Mouse (Mus musculus): ENCODE measurements around the gene Trpc4. TPM values are rescaled to one million over a fixed set of nuclear protein-coding genes. Genes with fewer than 3 reads are reported as not detected.

Trpc4 gene
- total RNA-seq, 2 experiments from 2014 or later: not detected

GRCm38 (mm10) chr3:54246416-54246815 lies 90.6 kb downstream of the Trpc4 start:
- no peak for ATAC-seq (replicated peaks; ENCODE audit: low FRiP score, low TSS enrichment, poor library complexity, severe bottlenecking)

- ATAC-seq (replicated peaks; ENCODE audit: low FRiP score, low TSS enrichment, poor library complexity, severe bottlenecking): no peak
These were observed 93.5 kb downstream of the Trpc4 start for GRCm38 (mm10) chr3:54249311-54249710.

DNA sequence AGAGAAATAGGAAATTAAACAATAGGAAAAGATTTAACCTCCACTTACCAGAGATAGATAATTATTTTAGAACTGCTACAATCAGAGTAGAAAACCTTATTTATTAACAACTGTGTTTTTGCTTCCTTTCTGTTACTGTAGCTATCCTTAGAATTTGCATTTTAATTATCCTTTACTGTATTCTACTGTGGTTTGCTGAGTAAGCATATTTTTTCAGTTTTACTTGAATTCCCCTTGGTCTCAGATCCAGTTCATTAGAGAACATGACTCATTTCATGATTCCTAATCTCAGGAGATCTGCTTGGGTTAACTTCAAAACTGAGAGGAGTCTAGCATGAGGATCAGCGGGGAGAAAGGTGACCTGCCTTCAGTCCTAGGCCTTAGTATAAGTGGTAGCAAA lies 111.1 kb downstream of the Trpc4 start:
- no peak for ATAC-seq (replicated peaks; ENCODE audit: low FRiP score, low TSS enrichment, poor library complexity, severe bottlenecking)

- no peak for ATAC-seq (replicated peaks; ENCODE audit: low FRiP score, low TSS enrichment, poor library complexity, severe bottlenecking)
These were observed 113.3 kb downstream of the Trpc4 start for GRCm38 (mm10) chr3:54269180-54269579.

DNA sequence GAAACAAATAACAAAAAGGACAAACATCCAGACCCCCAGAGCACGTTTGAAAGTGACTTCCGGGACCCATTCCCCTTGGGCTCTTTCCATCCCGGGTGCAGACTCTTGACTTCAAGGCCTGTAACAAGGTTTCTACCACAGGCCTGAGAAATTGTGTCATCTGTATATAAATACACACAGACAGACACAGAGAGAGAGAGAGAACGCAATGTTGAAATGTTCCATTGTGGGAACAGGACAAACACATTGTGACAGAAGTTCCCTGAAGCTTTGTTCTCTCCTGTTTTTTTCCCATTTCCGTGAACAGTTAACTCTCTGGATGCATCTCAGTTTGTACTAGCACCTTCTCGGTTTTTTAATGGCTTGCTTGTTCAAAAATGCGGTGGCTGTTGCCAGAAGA lies 118.8 kb downstream of the Trpc4 start:
- no peak for ATAC-seq (replicated peaks; ENCODE audit: low FRiP score, low TSS enrichment, poor library complexity, severe bottlenecking)

DNA sequence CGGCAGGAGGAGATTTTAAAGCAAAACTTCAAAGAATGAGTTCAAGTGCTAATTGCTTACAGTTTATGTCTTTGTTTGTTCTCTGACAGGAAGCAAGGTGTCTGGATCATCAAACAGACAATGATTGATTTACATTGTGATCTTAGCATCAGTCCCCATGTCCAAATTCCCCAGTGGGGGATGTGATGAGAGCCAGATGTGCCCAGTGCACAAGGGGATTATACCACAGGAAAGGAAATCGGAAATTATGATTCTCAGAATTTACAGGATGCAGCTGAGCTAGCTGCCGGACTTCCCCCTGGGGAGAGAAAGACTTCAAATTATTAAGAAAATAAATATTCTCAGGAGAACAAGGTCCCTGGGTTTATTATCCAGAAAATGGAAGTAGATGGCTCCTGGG lies 133.9 kb downstream of the Trpc4 start:
- ATAC-seq (replicated peaks; ENCODE audit: low FRiP score, low TSS enrichment, poor library complexity, severe bottlenecking): no peak

GRCm38 (mm10) chr3:54310604-54311003 lies 154.8 kb downstream of the Trpc4 start:
- no peak for ATAC-seq (replicated peaks; ENCODE audit: low FRiP score, low TSS enrichment, poor library complexity, severe bottlenecking)

DNA sequence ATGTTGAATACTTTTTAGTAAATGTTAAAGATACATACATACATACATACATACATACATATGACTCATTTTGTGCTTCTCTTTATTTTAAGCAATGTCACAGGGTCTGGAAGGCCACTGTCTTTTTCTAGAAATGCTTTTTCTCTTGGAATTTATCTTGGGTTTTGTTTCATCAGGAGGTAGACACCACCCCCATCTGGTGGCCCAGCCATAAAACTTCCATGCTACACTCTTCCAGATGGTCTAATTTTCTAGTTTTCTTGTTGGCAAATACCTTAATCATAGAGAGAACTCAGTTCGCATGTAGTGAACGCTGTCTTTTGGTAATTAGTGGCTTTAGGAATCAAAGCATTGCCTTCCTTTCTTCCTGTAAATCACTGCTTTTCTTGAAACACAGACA lies 158.2 kb downstream of the Trpc4 start:
- ATAC-seq (replicated peaks; ENCODE audit: low FRiP score, low TSS enrichment, poor library complexity, severe bottlenecking): no peak

DNA sequence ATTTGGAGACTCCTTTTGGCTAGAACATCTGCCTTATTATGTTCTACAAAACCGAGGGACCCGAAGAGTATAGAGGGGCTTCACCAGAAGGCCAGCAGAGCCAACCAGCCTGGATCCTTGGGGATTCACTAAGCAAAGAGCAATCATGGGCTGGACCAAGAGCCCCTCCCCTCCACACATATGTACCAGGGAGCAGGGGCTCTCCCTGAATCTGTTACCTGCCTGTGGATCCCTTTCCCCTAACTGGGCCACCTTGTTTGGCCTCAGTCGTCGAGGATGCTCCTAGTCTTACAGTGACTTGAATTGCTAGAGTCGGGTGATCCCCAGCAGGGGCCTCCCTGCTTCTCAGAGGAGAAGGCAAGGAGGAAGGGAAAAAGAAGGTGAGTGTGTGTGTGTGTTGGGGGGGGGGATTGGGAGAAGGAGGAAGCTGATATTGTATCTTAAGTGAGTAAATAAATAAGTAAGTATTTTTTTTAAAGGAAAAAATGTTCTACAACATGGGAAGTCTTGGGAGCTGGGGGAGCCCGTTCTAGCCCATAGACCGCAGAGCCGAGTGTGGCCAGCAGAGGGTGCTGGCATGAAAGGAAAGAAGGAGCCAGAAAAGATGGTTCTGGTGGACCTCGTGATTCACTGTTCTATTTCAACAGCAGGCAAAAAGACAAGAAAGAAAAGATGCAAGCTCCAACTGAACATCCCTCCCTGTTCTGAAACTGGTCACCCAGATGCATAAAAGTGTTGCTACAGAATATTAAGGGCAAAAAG lies 197.2 kb downstream of the Trpc4 start:
- ATAC-seq (replicated peaks; ENCODE audit: low FRiP score, low TSS enrichment, poor library complexity, severe bottlenecking): peak; percentile 78; the same call in 1 of the 2 replicates

GRCm38 (mm10) chr3:54357561-54357960 lies 201.7 kb downstream of the Trpc4 start:
- ATAC-seq (replicated peaks; ENCODE audit: low FRiP score, low TSS enrichment, poor library complexity, severe bottlenecking): no peak

DNA sequence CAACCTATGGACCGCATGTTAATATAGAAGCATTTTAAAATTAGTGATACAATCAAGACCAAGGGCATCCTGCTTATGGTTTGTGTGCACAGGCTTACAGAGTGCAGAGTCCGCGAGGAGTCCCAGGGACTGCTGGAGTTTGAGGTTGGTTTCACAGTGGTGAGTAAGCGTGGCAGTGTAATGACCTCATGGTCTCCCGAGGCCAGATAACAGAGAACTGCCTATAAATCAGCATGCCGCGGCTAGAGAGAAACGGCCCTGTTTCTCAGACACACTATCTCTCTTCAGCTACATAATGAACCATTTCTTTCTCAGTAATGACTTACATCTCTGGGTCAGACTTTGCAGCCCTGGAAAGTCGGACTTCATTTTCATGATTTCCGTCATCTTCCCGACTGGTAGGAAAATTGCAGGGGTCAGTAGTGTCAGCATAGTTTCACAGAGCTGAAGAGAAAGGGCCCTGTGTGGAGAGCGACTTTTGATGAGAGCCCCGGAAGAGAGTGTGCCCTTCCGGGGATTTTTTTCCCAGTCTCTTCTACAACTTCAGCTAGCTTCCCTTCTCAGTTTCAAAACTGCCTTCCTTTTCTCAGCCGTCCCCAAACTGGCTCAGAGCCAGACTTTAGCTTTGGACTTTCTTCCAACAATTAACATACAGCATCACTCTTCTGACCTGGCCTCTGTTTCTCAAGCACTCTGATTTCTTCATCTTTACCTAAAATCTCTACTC lies 202.8 kb downstream of the Trpc4 start:
- ATAC-seq (replicated peaks; ENCODE audit: low FRiP score, low TSS enrichment, poor library complexity, severe bottlenecking): no peak

DNA sequence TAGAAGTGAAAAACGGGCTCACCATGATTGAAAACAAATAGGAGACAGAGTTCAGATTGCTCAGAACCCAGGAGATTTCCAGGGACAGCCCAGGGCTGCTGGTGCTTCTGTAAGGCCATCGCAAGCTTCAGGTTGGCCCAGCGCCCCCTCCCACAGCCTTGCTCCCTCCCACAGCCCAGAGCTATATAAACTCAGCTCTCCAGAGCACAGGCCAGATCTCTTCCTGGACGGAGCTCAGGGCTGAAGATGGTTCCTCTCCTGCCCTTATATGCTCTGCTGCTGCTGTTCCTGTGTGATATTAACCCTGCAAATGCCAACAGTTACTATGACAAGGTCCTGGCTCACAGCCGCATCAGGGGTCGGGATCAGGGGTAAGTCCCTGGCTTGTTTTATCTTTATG lies 205.1 kb downstream of the Trpc4 start, which contains the start of gene Postn:
Postn (plus strand) TSS at position 213 of the 400 bp plus-strand sequence.
- no peak for ATAC-seq (replicated peaks; ENCODE audit: low FRiP score, low TSS enrichment, poor library complexity, severe bottlenecking)

GRCm38 (mm10) chr3:54361656-54362055 lies 205.8 kb downstream of the Trpc4 start:
- no peak for ATAC-seq (replicated peaks; ENCODE audit: low FRiP score, low TSS enrichment, poor library complexity, severe bottlenecking)

Other genes with a start within 250 kb of the Trpc4 start
- gene Postn, start 205.1 kb downstream of the Trpc4 start, total RNA-seq (2014; fragmentation: Nextera tagmentation): not detected in 2 replicates
- not detected in 2 replicates for gene Postn, start 205.1 kb downstream of the Trpc4 start, total RNA-seq (2017)

Measured in megakaryocyte-erythroid progenitor cell, adult 5-6 weeks (primary cell).